Mouse (Mus musculus) liver, postnatal 0 days (tissue): ENCODE data around the gene Eppin.

Experiments
- CTCF ChIP-seq: sonication (generic); IDR thresholded peaks from 2 replicates; pipeline ENCODE4 v1.5.1; 2016; ENCODE audit warnings: antibody characterized with exemption, low read depth
- EP300 ChIP-seq: IDR thresholded peaks from 2 replicates; pipeline ENCODE4 v1.6.1; 2016; ENCODE audit warnings: antibody characterized with exemption, low read depth, mild to moderate bottlenecking

DNA sequence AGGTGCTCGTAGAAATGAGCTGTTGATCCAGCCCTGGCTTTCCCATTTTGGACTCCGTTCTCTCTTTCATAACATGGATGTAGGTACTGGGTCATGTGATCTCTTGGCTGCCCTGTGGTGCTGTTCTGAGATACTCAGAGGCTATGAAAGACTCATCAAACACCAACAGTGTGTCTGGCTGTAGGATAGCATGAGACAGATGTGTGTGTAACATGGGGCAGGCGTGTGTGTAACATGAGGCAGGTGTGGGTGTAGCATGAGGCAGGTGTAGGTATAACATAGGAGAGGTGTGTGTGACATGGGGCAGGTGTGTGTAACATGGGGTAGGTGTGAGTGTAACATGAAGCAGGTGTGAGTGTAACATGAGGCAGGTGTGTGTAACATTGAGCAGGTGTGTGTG lies 22.0 kb upstream of the Eppin start:
- TF ChIP-seq CTCF (no peak), EP300 (no peak)
